Mouse (Mus musculus) testis, adult 2 months (tissue): ENCODE measurements at regions not wholly inside any gene's neighbourhood (a gene's known extent, or its start where the extent isn't known, plus 50 kb on each side); places are given as distances from the start of the nearest gene placed in this dataset.

Experiments used
- CTCF ChIP-seq: fragments of 200-500 bp; IDR thresholded peaks from 2 replicates; pipeline ENCODE4 v1.5.1; 2012; ENCODE audit warnings: low read depth, mild to moderate bottlenecking, inconsistent platforms, low read length, moderate library complexity; ENCODE audit not compliant: control insufficient read depth, insufficient read depth, insufficient replicate concordance
- POLR2A ChIP-seq: fragments of 200-500 bp; IDR thresholded peaks from 2 replicates; pipeline ENCODE4 v1.6.1; 2012; ENCODE audit warnings: low read depth, mild to moderate bottlenecking, inconsistent platforms, low read length, moderate library complexity; ENCODE audit not compliant: control insufficient read depth

- TF ChIP-seq POLR2A = no peak
- TF ChIP-seq CTCF = no peak
These were observed 72.2 kb upstream of the Smarcad1 start for GRCm38 (mm10) chr6:64970158-64970557.
